Mouse (Mus musculus) urinary bladder, postnatal 10 days (tissue): ENCODE results near the gene Rcor1.

Experiments
- DNase-seq: peaks from one replicate; pipeline ENCODE4 v3.0.0; 2022; ENCODE audit warnings: low spot score

Gene Rcor1

DNA sequence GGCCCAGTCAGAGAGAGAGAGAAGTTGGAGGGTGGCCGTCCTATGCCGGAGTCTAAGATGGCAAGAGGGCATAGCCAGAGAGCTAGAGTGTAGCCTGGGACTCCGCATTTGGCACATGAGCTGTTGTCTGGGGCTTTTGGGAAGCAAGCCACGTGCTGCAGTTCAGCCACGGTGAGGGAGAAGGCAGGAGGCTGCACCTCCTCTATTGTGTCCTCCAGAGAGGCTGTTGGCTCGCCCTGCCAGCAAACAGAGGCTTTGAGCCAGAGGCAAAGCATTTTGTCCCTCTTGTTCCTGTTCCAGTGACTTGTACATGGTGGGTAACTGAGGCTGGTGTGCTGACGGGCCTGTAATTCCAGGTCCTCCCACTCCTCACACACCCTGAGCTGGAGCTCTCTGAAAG, 95.0 kb downstream of the Rcor1 start:
- DNase-seq: no peak

DNA sequence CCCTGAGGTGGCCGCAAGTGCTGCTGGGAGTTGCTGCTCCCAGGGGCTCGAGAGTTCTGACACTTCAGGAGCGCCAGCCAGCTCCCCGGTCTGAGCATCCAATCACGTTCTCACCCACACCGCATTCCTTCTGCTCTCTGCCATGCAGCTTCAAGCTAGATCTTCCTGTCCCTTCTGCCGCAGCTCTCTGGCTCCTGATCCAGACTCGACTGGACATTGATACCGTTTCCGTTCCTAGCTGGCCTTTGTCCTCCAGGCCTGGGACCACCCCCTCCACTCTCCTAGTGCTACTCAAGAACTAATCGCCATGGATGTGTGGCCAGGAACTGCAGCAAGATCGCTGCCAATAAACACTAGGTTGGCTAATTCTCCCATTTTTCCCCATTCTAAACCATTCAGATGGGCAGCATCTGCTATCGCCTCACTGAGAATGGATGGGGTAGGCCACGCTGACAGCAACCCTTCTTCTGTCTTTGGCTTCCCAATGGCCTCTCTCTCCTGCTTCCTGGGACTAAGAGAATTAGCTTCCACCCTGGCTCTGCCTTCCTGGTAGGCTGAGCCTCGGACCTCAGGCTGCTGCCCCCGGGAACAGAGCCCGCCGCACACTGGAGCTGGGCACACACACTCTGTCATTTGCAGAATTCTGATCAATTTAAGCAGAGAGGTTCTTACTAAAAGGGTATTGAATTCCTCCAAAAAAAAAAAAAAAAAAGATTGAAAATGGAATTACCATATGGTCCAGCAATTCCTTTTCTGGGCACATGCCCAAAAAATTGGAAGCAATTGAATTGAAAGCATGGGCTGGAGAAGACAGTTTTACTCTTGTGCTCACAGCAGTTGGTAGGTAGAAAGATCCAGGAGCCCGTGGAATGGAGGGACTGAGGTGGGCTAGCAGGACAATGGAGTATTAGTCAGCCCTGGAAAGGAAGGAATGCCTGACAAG, 95.9 kb downstream of the Rcor1 start:
- no peak for DNase-seq

DNA sequence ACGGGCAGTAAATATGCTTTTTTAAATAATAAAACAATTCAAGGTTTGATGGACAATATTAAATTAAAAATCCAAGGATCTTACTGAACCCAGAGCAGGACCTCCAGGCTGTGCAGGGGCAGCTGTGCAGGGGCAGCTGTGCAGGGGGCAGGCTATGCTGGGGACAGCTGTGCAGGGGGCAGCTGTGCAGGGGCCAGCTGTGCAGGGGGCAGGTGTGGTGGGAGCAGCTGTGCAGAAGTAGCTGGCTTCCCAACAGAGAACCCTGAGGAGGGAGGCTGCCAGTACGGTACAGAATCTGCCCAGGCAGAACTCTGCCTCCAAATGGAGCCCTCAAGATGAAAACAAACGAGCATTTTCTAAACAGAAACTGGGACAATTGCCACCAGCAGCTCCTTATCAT, 96.8 kb downstream of the Rcor1 start:
- no peak for DNase-seq

DNA sequence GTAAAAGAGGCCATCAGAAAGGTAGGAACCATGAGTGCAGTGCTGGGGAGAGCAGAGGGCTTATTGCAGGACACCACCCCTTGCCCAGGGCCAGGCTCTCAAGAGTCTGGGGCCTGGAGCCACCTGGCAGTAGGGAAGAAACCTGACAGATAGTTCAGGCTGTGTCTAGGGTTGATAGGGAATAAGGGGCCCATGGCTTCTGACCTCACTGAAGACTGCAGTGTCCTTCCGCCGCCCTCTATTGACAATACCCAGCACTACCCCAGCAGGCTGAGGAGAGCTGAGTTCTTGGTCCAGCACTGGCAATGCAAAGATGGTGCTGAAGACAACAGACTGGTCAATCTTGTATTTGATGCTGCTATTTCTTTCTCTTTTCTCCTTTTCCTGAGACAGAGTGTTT, 97.9 kb downstream of the Rcor1 start:
- no peak for DNase-seq

DNA sequence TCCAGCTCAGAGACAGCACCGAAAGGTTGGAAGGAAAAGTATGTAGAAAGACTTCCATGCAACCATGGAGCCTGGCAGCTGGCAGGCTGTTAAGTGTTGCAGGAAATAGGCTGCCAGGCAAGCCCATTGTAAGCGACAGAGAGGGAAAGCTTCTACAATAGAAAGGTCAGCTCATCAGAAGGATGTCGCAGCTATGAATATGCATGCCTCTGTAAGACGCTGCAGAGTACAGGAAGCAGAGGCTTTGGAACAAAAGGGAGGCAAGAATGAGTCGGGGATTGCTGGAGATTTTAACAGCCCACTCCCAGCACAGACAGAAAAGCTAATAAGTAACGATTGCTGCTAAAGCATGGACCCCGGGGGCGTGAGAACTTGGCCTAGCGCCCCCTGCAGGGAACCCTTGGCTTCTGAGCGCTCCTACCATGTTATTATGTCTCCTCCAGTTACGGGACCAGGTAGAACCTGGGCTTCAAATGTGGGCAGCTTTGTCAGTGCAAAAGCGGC, 103.9 kb downstream of the Rcor1 start:
- no peak for DNase-seq

DNA sequence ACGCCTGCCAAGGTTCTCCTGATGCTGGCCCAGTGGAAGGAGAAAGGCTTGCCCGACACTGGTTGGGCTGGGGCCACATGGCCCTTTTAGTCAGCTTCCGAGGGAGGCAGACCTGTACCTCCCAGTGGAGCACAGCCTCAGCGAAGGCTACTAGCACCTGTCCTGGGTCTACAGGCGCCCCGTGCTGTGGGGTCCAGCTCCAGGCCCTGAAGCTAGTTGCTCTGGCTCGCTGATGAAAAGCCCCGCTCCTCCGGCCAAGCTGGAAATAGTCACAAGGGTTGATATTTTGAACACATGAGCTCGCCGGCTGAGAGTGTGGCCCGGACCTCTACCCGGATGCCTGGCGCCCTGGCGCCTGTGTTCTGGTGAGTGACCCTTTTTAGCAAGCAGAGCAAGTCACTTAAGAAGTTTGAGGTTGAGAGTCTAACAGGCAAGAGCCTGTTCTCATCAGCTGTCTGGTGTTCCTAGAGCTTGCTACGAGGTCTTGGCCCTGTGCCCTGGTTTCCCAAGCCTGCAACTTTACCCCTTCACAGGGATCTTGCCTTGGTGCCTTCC, 104.4 kb downstream of the Rcor1 start:
- DNase-seq: no peak

DNA sequence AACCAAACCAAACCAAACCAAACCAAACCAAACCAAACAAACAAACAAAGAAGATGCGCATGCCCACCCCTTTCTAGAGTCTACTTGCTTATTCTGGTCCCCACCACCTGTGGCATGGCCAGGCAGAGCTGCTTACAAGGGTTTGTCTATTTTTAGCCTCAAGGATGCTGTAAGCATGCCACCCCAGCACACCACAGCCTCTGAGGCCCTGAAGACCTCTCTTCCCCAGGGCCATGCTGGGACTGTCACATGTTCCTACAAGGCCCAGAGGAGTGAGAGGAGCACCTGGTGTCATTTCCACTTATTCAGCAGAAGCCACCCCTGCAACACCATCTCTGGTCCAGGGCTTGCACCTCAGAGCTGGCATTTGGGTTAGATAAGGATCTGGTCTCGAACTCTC, 105.4 kb downstream of the Rcor1 start:
- DNase-seq: no peak

DNA sequence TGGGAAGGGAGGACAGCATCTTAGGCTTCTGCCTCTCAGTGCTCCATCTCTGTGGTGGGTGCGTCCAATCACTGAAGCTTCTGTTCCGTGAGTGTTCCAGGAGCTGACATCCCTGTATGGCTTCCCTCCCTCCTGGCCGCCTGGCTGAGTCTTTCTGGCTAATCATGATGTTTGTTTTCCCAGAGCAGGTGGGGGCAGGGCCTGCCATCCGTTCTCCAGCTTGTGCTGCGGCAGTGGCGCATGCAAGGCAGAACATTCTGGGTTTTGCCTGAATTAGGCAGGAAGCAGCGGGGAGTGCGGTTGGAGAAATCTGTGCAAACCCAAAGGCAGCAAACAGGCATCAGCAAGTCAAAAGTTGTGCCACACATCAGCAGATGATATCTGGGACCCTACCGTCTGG, 106.1 kb downstream of the Rcor1 start:
- DNase-seq: no peak

DNA sequence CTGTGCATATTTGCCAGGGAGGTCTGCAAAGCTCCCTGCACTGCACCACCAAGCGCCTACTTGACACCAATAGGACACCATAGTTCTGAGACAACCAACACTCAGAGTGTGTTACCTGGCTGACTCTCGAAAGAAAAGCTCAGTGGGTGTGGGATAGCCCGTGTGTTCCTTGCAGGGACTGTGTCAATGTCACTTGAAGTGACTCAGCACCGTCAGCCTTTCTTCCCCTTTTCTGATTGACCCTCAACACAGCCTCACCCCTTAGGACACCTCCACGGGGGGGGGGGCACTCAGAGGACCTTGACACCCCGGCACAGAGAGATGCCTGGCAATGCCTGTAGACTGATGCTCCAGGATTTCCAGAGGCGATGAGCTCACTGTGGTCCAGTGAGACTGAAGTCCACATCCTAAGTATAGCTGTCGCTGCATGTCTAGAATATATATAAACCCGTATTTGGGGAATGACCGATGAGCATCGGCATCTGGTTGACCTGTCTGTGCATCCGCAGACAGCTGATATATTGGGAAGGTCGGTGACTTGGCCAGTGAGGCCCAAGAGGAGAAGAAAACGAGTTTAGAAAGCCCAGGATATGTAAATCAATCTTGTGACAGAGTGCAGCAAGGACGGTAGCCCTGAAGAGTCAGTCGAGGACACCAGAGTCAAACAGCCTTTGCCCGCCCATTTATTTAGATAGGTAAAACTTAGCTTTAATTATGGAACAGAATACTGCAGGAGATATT, 110.5 kb downstream of the Rcor1 start:
- no peak for DNase-seq

DNA sequence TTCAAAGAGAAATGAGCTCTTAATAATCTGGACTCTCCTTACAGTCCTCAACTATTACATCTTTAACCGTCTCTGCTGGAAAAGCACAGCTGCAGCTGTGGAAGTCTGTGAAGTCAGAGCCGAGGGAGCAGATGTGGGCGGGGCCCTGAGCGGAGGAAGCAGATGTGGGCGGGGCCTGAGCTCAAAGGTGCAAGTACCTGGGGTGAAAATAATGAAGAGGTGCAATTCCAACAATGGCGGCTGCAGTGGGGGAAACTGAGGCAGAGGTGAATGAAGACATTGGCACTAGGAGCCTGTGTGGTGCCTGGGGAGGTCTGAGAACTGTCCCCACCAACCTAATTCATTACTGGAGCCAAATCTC, 111.1 kb downstream of the Rcor1 start:
- DNase-seq: no peak

DNA sequence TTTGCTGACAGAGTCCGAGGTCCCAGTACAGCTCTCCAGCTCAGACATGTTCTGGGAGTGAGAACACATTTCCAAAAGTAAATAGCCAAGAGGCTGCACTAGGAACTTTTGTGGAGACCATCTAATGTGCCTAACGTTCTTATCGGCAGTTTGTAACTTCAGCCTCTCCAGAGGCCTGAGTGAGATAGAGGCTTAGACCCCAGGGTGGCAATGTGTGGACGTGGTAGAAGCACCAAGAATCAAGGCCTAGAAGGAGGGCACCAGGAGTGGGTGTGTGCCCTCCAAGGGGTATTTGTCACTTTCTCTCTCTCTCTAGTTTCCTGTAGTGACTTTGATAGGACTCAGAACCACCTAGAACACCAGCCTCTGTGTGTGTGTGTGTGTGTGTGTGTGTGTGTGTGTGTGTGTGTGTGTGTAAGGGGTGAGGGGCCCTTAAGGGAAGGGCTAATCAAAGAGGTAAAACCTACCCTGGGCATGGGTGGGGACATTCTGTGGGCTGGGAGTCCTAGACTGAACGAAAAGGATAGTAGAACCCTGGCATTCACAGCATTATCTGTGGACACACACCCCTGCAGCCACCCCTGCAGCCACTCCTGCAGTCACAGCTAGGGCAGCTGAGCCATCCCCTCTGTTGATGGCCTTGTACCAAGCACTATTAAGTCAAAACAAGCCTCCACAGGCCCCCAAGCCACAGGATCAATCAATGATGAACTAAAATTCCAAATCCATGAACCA, 112.4 kb downstream of the Rcor1 start:
- no peak for DNase-seq

DNA sequence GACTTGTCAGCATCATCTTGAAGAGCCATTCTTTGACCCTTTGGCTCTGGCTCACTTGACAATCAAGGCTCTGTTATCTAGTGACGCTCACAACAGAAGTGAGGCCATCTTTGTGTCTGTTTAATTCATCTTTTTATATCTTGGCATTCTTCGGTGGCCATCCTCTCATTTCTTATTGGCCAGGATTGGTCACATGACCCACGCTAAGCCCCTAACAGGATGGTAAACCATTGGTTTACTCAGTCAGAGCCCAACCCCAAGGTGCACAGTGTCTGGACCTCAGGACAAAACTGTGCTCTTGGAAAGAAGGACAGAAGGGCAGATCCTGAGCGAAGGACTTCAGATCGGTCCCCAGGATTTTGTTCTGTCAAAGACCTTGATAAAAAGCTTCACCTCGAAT, 113.4 kb downstream of the Rcor1 start:
- DNase-seq: no peak

DNA sequence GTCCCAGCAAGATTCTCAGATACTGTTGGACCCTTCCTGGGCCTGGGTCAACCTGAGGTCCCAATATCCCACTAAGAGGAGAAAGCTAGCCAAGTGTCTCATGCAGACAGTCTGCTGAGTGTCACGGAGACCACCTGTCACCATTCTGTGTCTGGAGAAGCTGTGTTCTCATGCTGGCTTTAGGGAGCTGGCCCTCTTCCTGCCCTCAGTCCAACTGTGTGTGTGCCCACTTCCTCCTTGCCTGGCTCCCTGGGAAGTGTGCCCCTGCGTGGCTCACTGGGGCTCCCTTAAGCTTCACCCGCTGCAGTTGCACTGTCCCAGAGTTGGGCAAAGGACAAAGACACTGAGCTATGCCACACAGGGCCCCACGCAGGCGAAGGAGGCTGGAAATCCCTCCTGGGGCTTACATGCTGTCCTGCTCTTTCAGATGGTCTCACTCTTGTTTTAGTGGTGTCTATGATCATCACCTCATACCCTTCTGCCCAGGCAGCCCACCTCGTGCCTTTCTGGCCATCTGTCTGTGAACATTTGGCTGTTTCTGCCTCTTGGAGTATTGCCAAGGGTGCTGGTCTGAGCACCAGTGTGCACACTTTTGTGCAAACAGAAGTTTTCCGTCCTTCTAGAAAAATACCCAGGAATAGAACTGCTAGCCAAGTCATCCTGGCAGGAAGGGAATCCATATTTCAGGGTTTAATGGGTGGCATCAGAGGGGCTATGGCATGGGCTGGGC, 114.0 kb downstream of the Rcor1 start:
- no peak for DNase-seq

DNA sequence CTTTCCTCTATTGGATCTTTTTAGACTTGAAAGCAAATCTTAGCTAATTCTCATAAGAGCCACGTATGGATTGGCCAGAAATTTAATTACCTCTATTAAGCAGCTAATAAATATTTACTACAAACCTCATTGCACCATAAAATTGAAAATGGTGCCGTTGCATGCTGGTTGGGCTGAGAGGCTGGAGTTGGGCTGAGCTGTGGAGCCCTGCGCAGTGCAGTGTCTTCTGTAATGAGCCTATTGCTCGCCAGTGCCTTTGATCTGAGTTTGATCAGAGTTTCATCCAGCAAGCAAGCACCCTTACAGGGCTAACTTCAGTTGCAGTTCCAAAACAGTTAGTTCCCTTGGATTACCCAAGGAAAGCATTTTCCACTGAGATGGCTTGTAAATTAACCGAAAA, 114.8 kb downstream of the Rcor1 start:
- no peak for DNase-seq

DNA sequence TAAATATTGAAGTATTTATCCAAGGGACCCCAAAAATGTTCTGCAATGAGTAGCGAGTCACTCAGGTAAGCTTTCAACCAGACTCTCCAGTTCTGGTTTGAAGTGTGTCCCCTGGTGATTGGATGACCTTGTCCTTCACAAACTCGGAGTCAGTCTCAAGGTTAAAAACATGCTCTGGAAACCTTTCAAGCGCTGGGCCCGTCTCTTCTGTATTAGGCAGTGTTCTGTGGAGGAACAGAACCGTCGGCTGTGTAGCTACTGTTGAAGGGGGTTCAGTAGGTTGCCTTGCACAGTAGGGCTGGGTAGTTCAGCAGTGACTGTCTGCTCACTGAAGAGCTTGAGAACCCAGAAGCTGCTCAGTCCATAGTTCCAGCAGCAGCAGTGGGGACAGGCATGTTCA, 115.5 kb downstream of the Rcor1 start:
- no peak for DNase-seq

DNA sequence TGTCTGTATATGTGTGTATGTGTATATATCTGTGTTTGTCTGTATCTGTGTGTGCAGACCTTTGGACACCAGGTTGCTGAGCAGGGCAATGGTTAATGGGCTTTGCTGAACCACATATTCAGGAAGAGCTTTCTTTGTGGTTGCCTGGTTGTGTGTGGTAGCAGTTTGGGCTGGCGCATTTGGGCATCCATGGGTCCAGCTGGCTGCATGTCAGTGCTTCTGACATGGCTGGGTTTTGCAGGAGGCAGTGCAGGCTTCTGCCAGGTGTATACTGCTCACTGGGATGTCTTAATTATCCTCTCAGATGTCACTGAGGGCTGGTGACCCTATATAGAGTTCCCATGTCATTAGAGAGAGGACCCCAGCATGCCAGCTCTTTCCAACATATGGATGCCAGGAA, 116.6 kb downstream of the Rcor1 start:
- DNase-seq: no peak

DNA sequence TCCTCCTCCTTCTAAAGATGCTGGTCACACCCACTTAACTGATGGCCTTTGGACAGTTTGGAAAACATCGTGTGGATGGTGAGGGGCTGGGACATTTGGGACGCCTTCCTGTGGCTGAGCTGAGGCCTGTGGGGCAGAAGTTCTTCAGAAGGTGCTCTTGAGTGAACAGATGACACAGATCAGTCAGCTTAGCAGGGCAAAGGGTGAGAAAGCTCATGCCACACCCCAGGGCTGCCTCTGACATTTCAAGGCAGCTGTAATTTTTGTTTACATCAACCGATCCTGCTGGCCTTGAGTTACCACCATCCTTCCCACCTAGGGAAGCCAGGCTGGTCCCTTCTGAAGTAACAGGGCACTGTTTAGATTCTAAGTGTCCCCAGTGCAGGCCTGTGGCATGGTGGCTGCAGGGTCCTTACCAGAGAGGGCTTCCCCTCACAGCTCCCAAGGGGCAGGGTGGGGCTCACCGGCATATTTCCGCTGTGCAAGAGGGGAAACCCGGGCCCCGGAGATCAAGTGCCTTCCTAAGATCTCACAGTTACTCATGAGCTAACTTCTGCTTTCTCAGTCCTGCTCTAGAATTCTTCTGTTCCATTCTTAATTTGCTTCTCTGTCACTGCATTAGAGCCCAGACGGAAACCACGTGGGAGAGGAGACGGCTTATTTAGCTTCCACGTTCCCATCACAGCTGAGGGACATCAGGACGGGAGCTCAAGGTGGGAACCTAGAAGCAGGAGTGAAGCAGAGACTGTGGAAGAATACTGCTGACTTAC, 120.7 kb downstream of the Rcor1 start:
- no peak for DNase-seq

DNA sequence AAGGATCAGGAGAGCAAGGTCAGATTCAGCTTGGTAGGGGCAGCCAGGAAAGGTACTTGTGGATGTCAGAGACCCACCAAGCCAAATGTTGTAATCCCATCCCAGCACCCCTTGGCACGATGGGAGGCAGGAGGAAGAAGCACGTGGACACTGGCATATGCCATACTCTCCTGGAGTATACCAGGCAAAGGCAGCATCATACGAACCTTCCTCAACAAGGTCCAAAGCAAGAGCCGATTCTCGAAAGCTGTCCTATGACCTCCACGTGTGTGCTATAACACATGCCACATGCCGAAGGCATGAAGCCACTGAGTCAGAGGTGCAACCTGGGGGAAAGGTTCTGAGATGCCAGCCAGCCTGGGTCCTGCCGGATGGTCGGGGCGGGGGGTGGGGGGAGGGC, 121.7 kb downstream of the Rcor1 start:
- no peak for DNase-seq

DNA sequence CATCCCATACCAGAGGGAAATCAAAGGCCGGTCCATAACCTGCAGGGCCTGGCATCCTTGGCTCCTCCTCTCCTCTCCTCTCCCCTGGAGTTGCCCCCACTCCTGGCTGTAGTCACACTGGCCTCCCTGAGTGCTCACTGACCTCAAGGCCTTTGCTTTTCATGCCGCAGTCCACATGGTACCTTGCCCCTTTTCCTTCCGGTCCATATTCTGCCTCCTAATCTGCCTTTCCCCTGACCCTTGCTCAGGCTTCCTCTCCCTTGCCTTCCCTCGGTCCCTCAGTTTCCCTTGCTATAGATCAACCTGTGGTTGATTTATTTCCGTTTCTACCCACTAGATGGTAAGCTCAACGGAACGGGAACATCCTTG, 122.8 kb downstream of the Rcor1 start:
- no peak for DNase-seq

DNA sequence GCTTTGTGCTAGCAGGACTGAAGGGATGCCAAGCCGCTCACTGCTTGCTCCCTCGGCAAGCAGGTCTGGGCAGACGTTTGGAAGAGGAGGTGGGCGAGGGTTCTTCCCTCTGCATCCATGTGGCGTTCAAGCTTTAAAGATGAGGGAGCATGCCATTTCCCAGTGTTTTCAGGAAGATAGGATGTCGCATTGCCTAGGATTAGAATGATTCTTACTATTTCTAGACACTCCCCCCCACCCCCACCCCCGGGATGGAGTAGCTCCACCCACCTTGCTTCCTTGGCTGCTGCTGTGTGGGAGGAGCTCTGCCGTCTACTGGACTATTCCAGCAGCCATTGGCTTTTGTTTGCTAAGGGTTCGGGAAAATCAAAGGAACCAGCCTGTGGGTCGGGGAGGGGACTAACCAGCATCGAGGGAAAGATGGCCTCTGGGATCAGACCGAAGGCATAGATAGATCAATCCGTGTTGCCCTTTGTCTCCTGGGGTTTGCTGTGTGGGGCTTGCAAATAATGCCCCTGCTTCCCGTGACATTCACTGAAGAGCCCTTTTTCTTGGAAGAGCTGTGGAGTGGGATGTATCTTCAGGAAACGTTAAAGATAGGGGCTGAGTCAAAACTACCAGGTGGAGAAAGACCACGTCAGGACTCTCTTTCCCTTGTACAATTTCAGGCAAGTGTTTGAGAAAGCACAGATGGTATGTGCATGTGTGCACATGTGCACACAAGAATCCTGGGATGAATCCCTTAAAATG, 123.3 kb downstream of the Rcor1 start:
- no peak for DNase-seq
